18 mouse cellular contexts compared by ENCODE assay signal in the genomic region with DNA sequence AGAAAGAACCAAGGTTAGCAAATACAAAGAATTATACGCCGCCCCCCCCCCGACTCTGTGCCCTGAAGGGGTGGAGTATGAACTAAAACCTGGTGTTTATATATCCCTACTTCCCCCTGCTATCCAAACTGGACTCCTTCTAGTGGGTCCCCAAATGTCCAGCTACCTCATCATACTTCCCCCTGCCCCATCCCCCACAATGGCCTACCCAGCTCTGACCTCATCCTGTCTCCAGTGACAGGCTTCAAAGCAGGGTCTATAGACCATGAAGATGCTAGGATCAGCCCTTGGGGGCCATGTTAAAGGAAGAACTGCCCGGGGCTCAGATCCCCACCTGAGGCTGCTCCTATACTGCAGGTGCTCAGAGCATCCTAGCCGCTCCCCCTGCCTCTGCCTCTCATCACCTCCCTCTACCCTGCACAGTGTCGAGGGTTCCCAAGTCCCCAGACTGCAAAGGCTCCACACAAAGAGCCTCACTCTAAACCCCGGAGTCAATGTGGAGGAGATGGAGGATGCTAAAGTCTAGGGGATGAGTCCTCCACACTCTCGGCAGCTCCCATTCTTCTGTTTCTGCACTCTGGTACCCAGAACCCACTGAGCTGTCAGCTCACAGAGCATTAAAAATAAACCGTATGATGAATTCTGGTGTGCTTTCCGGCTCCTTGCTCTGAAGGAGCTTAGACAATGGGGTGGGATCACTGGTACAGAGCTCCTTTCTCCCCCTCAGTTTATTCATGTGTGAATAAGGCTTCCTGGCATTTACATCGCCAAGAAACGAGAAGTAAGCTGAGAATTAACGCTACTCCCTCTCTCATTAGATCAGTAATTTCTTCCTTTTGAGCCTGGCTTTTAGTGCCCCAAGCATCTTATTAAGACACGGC. TPM values are rescaled to one million over a fixed set of nuclear protein-coding genes. Genes with fewer than 3 reads are reported as not detected.
DNase-seq lines count a peak whose midpoint lies in the region; ATAC-seq and TF ChIP-seq lines count a peak whose summit lies in the region.
"Had no signal": no experiment of that assay in that cellular context is flagged by ENCODE, and none has a peak within 500 bp of the region (broad histone marks: within the 10 kb centered on the region; RNA-seq: fewer than 3 reads in every experiment).

No protein-coding gene starts in this region.

- TF ChIP-seq POLR2A in lung, adult 2 months (IDR thresholded peaks at IDR 0.05; ENCODE audit: borderline replicate concordance, extremely low read depth, low read depth, low read length) = no peak

- H3K4me3 ChIP-seq in lung, embryonic 15.5 days = no peak overlapping the region
- no peak overlapping the region for H3K4me3 ChIP-seq in lung, adult 2 months (replicated peaks; ENCODE audit: extremely low read depth, low read depth, low read length)
- H3K4me3 ChIP-seq in forebrain, postnatal 0 days (ENCODE audit: low read depth, low read length) = no peak overlapping the region
- no peak overlapping the region for H3K4me3 ChIP-seq in midbrain, embryonic 12.5 days
- H3K4me3 ChIP-seq: heart, embryonic 15.5 days; limb, embryonic 10.5 days had no signal

- 0 out of 2 replicates have a peak, but pooled peaks have one; percentile 32 for ATAC-seq in lung, embryonic 15.5 days (ENCODE audit: borderline replicate concordance, extremely low read depth, low FRiP score, low TSS enrichment)
- ATAC-seq in forebrain, postnatal 0 days = peak; percentile 70
- ATAC-seq in midbrain, embryonic 12.5 days (ENCODE audit: low FRiP score, low read depth) = peak; percentile 36; the same call in 1 of the 2 replicates
- ATAC-seq in CD4-positive, CD25-positive, alpha-beta regulatory T cell, adult 4 months = no peak

- no peak for TF ChIP-seq CTCF in lung, adult 2 months (IDR thresholded peaks at IDR 0.05; ENCODE audit: insufficient read depth, low read length)
- no peak for TF ChIP-seq CTCF in forebrain, postnatal 0 days (IDR thresholded peaks at IDR 0.05; ENCODE audit: low read depth)

- H3K36me3 ChIP-seq in lung, embryonic 15.5 days = no peaks in the 10 kb centered on the region
- H3K36me3 ChIP-seq in forebrain, postnatal 0 days (ENCODE audit: insufficient read depth) = no peaks in the 10 kb centered on the region
- H3K36me3 ChIP-seq in midbrain, embryonic 12.5 days = no peaks in the 10 kb centered on the region
- H3K36me3 ChIP-seq: heart, embryonic 15.5 days; limb, embryonic 10.5 days had no signal

- no peaks in the 10 kb centered on the region for H3K27me3 ChIP-seq in lung, embryonic 15.5 days
- no peaks in the 10 kb centered on the region for H3K27me3 ChIP-seq in forebrain, postnatal 0 days (ENCODE audit: insufficient read depth, low read length)
- H3K27me3 ChIP-seq in midbrain, embryonic 12.5 days = peaks cover 12% of the 10 kb centered on the region; the same call in 1 of the 2 replicates
- H3K27me3 ChIP-seq: heart, embryonic 15.5 days had no signal

- H3K27ac ChIP-seq in lung, embryonic 15.5 days = no peak overlapping the region
- peak overlapping the region; percentile 73 for H3K27ac ChIP-seq in forebrain, postnatal 0 days (ENCODE audit: low read depth, low read length)
- peak overlapping the region; percentile 27; the same call in 1 of the 2 replicates for H3K27ac ChIP-seq in midbrain, embryonic 12.5 days (replicated peaks)
- H3K27ac ChIP-seq: heart, embryonic 15.5 days had no signal

- no peaks in the 10 kb centered on the region for H3K9me3 ChIP-seq in lung, embryonic 15.5 days
- no peaks in the 10 kb centered on the region for H3K9me3 ChIP-seq in forebrain, postnatal 0 days (ENCODE audit: low read length)
- no peaks in the 10 kb centered on the region for H3K9me3 ChIP-seq in midbrain, embryonic 12.5 days
- H3K9me3 ChIP-seq: heart, embryonic 15.5 days; limb, embryonic 10.5 days had no signal

- 68% methylated on average over 14 of the region's 14 CpGs for WGBS in lung, embryonic 15.5 days
- WGBS in lung, adult 2 months = 69% methylated on average over 14 of the region's 14 CpGs
- 31% methylated on average over 14 of the region's 14 CpGs for WGBS in forebrain, postnatal 0 days
- WGBS in midbrain, embryonic 12.5 days = 45% methylated on average over 14 of the region's 14 CpGs

- H3K4me2 ChIP-seq in lung, embryonic 15.5 days = no peak overlapping the region
- H3K4me2 ChIP-seq in forebrain, postnatal 0 days (ENCODE audit: low read depth) = no peak overlapping the region
- 0 out of 2 replicates have a peak overlapping the region, but pooled peaks have one; percentile 7 for H3K4me2 ChIP-seq in midbrain, embryonic 12.5 days (replicated peaks)
- H3K4me2 ChIP-seq: heart, embryonic 15.5 days had no signal

- intact Hi-C loops in left cerebral cortex, postnatal 4 days (cut with DNase I) = no loop called here

- DNase-seq in lung, adult 2 months = no peak
- DNase-seq in forebrain, postnatal 0 days = peak; percentile 49
- DNase-seq in right cerebral cortex, adult 18-20 months = no peak
- DNase-seq in left cerebral cortex, postnatal 4 days = no peak
- DNase-seq in left cerebral cortex, adult 11 months (ENCODE audit: low spot score) = no peak
- DNase-seq: cerebellum, postnatal 10 days; gastrocnemius, postnatal 36 days; kidney, adult 2 months; lung, adult 18-20 months; right cerebral cortex, postnatal 25 days had no signal

- H3K9ac ChIP-seq in lung, embryonic 15.5 days = no peak overlapping the region
- H3K9ac ChIP-seq in forebrain, postnatal 0 days = peak overlapping the region; percentile 18; the same call in 1 of the 2 replicates
- H3K9ac ChIP-seq in midbrain, embryonic 12.5 days (replicated peaks) = no peak overlapping the region
- H3K9ac ChIP-seq: heart, embryonic 15.5 days had no signal

- no peaks in the 10 kb centered on the region for H3K4me1 ChIP-seq in lung, embryonic 15.5 days
- no peaks in the 10 kb centered on the region for H3K4me1 ChIP-seq in lung, adult 2 months (ENCODE audit: control insufficient read depth, insufficient read depth, low read length)
- no peaks in the 10 kb centered on the region; the same call in 1 of the 2 replicates for H3K4me1 ChIP-seq in forebrain, postnatal 0 days (ENCODE audit: insufficient read depth)
- H3K4me1 ChIP-seq in midbrain, embryonic 12.5 days = peaks cover 24% of the 10 kb centered on the region
- H3K4me1 ChIP-seq: heart, embryonic 15.5 days had no signal

RNA-seq across cellular contexts. Expression of a gene that starts 44.5 kb away (rescaled TPM):
- polyA plus RNA-seq in lung, embryonic 15.5 days (2015; fragmentation: Nextera tagmentation; extraction: Ambion mirVana) = not detected in 2 replicates
- not detected in 2 replicates for polyA plus RNA-seq in lung, adult 2 months (2012; rRNA removed)
- 0.31 and 0.86 TPM in 2 replicates for total RNA-seq in forebrain, postnatal 0 days (2014; rRNA removed)
- polyA plus RNA-seq in forebrain, postnatal 0 days (2015; fragmentation: Nextera tagmentation; extraction: Ambion mirVana) = 0.29 and 0.53 TPM in 2 replicates
- polyA plus RNA-seq in midbrain, embryonic 12.5 days (2016; fragmentation: Nextera tagmentation; extraction: Ambion mirVana) = not detected in 2 replicates
- not detected for polyA plus RNA-seq in CD4-positive, CD25-positive, alpha-beta regulatory T cell, adult 4 months (2017; shearing (Covaris generic))
- total RNA-seq in left cerebral cortex, postnatal 4 days (2021) = under 1 TPM; 0.18 TPM
- total RNA-seq: gastrocnemius, postnatal 36 days; megakaryocyte progenitor cell, adult 5-6 weeks had no signal
- polyA plus RNA-seq: heart, embryonic 15.5 days; kidney, adult 2 months; limb, embryonic 10.5 days; neural tube, embryonic 11.5 days; thymus, postnatal 0 days had no signal

RNA-seq across cellular contexts. Expression of a gene that starts 52.6 kb away (rescaled TPM):
- 36.5 and 39.6 TPM in 2 replicates for polyA plus RNA-seq in lung, embryonic 15.5 days (2015; fragmentation: Nextera tagmentation; extraction: Ambion mirVana)
- polyA plus RNA-seq in lung, adult 2 months (2012; rRNA removed) = 21.3 and 25.4 TPM in 2 replicates
- total RNA-seq in forebrain, postnatal 0 days (2014; rRNA removed) = 14.9 and 17.5 TPM in 2 replicates
- 43.5 and 49.3 TPM in 2 replicates for polyA plus RNA-seq in forebrain, postnatal 0 days (2015; fragmentation: Nextera tagmentation; extraction: Ambion mirVana)
- polyA plus RNA-seq in midbrain, embryonic 12.5 days (2016; fragmentation: Nextera tagmentation; extraction: Ambion mirVana) = 25.8 and 32.6 TPM in 2 replicates
- polyA plus RNA-seq in CD4-positive, CD25-positive, alpha-beta regulatory T cell, adult 4 months (2017; shearing (Covaris generic)) = 1 to 10 TPM; 7.8 to 9.8 TPM
- 10 to 100 TPM; 20.7 to 22.8 TPM for total RNA-seq in left cerebral cortex, postnatal 4 days (2021)
